Mouse (Mus musculus): ENCODE data around the gene Sertad1. TPM values are rescaled to one million over a fixed set of nuclear protein-coding genes. Genes with fewer than 3 reads are reported as not detected.

The Sertad1 gene
- polyA plus RNA-seq, 1 experiment from 2014 or later = 55.6 TPM

Other genes starting within 250 kb of the Sertad1 start
- gene Numbl, start 228.5 kb upstream of the Sertad1 start, polyA plus RNA-seq (2015; fragmentation: Nextera tagmentation; extraction: Ambion mirVana) = 14.8 and 14.9 TPM in 2 replicates
- 107 and 127 TPM in 2 replicates for gene Ltbp4, start 149.2 kb upstream of the Sertad1 start, polyA plus RNA-seq (2015; fragmentation: Nextera tagmentation; extraction: Ambion mirVana)
- gene Shkbp1, start 130.9 kb upstream of the Sertad1 start, polyA plus RNA-seq (2015; fragmentation: Nextera tagmentation; extraction: Ambion mirVana) = 43.6 and 46.2 TPM in 2 replicates
- 0.52 and 1.1 TPM in 2 replicates for gene Gm20479, start 129.5 kb upstream of the Sertad1 start, polyA plus RNA-seq (2015; fragmentation: Nextera tagmentation; extraction: Ambion mirVana)
- 0.29 and 0.41 TPM in 2 replicates for gene Sptbn4, start 39.2 kb upstream of the Sertad1 start, polyA plus RNA-seq (2015; fragmentation: Nextera tagmentation; extraction: Ambion mirVana)
- gene Blvrb, start 38.9 kb upstream of the Sertad1 start, polyA plus RNA-seq (2015; fragmentation: Nextera tagmentation; extraction: Ambion mirVana) = 58.3 and 75.9 TPM in 2 replicates
- gene Sertad3, start 13.1 kb upstream of the Sertad1 start, polyA plus RNA-seq (2015; fragmentation: Nextera tagmentation; extraction: Ambion mirVana) = 28.4 and 30.7 TPM in 2 replicates
- gene Prx, start 12.4 kb downstream of the Sertad1 start, polyA plus RNA-seq (2015; fragmentation: Nextera tagmentation; extraction: Ambion mirVana) = 13.0 and 13.6 TPM in 2 replicates
- gene Hipk4, start 36.4 kb downstream of the Sertad1 start, polyA plus RNA-seq (2015; fragmentation: Nextera tagmentation; extraction: Ambion mirVana) = 0.72 and 1.1 TPM in 2 replicates
- 85.6 and 95.6 TPM in 2 replicates for gene Pld3, start 66.3 kb downstream of the Sertad1 start, polyA plus RNA-seq (2015; fragmentation: Nextera tagmentation; extraction: Ambion mirVana)
- gene 2310022A10Rik, start 66.3 kb downstream of the Sertad1 start, polyA plus RNA-seq (2015; fragmentation: Nextera tagmentation; extraction: Ambion mirVana) = 22.8 and 24.9 TPM in 2 replicates
- gene Akt2, start 104.6 kb downstream of the Sertad1 start, polyA plus RNA-seq (2015; fragmentation: Nextera tagmentation; extraction: Ambion mirVana) = 89.4 and 93.0 TPM in 2 replicates
- 0.29 and 0.40 TPM in 2 replicates for gene Ttc9b, start 167.0 kb downstream of the Sertad1 start, polyA plus RNA-seq (2015; fragmentation: Nextera tagmentation; extraction: Ambion mirVana)
- 4.6 and 5.0 TPM in 2 replicates for gene Map3k10, start 187.7 kb downstream of the Sertad1 start, polyA plus RNA-seq (2015; fragmentation: Nextera tagmentation; extraction: Ambion mirVana)
- gene Zfp607b, start 202.4 kb downstream of the Sertad1 start, polyA plus RNA-seq (2015; fragmentation: Nextera tagmentation; extraction: Ambion mirVana) = 4.4 and 6.4 TPM in 2 replicates
- gene Zfp60, start 244.5 kb downstream of the Sertad1 start, polyA plus RNA-seq (2015; fragmentation: Nextera tagmentation; extraction: Ambion mirVana) = 31.8 and 34.2 TPM in 2 replicates

Measured in lung, embryonic 16.5 days (tissue).